Mouse (Mus musculus) limb, embryonic 12.5 days (tissue): ENCODE data around the gene Cd207. TPM values are rescaled to one million over a fixed set of nuclear protein-coding genes. Genes with fewer than 3 reads are reported as not detected.

Experiments
- ATAC-seq: fragments of 200-750 bp; cut with Nextera tagmentation; 2 replicates; pipeline ENCODE4 v1.8.0; 2017; ENCODE audit warnings: low read depth, moderate TSS enrichment; ENCODE audit not compliant: insufficient number of reproducible peaks, insufficient read depth, low FRiP score, low TSS enrichment
- H3K27ac ChIP-seq: fragments of 300-500 bp; sonication (generic); 2 replicates; pipeline ENCODE4 v1.5.1; 2016; ENCODE audit warnings: mild to moderate bottlenecking, moderate library complexity
- H3K27me3 ChIP-seq: fragments of 300-500 bp; sonication (generic); 2 replicates; pipeline ENCODE4 v1.6.1; 2016; ENCODE audit warnings: mild to moderate bottlenecking, moderate library complexity
- H3K36me3 ChIP-seq: fragments of 300-500 bp; sonication (generic); 2 replicates; pipeline ENCODE4 v1.6.1; 2016; ENCODE audit warnings: mild to moderate bottlenecking, moderate library complexity
- H3K4me1 ChIP-seq: fragments of 300-500 bp; sonication (generic); replicated peaks from 2 replicates; pipeline ENCODE4 v1.6.1; 2016
- H3K4me2 ChIP-seq: fragments of 300-500 bp; sonication (generic); 2 replicates; pipeline ENCODE4 v1.6.1; 2016; ENCODE audit warnings: mild to moderate bottlenecking, moderate library complexity
- H3K4me3 ChIP-seq: fragments of 300-500 bp; sonication (generic); replicated peaks from 2 replicates; pipeline ENCODE4 v1.5.1; 2016; ENCODE audit warnings: mild to moderate bottlenecking
- H3K9ac ChIP-seq: fragments of 300-500 bp; sonication (generic); replicated peaks from 2 replicates; pipeline ENCODE4 v1.6.1; 2016; ENCODE audit warnings: mild to moderate bottlenecking, moderate library complexity
- H3K9me3 ChIP-seq: fragments of 300-500 bp; sonication (generic); 2 replicates; pipeline ENCODE4 v1.6.1; 2016; ENCODE audit warnings: mild to moderate bottlenecking, moderate library complexity
- WGBS: fragments of 180-500 bp; shearing (Covaris S2); methylation state at CpG from one replicate; pipeline ENCODE4 v1.1.7; 2016; 5-methylcytosine and 5-hydroxymethylcytosine counted together
- polyA plus RNA-seq: library from polyadenylated mRNA; unstranded; fragments of >200 nt; fragmentation: Nextera tagmentation; extraction: Ambion mirVana; gene quantifications from 2 replicates; pipeline ENCODE4 v1.2.1, GENCODE M21; 2016

Gene Cd207
- polyA plus RNA-seq, 1 experiment from 2014 or later = not detected

- no peak overlapping the region for H3K4me3 ChIP-seq
- under 1% methylated on average over 7 of the region's 7 CpGs for WGBS
- H3K27ac ChIP-seq = no peak overlapping the region
- no peak overlapping the region for H3K4me2 ChIP-seq
- peaks cover 12% of the 10 kb centered on the region for H3K4me1 ChIP-seq
- peaks cover 96% of the 10 kb centered on the region for H3K27me3 ChIP-seq
- H3K9me3 ChIP-seq = no peaks in the 10 kb centered on the region
- no peaks in the 10 kb centered on the region for H3K36me3 ChIP-seq
- no peak for ATAC-seq
- no peak overlapping the region for H3K9ac ChIP-seq
Measured at GRCm38 (mm10) chr6:83696684-83697083, 19.0 kb upstream of the Cd207 start.

- no peak overlapping the region for H3K4me3 ChIP-seq
- peaks cover 96% of the 10 kb centered on the region for H3K27me3 ChIP-seq
- no peak overlapping the region for H3K27ac ChIP-seq
- no peak for ATAC-seq
- 5% methylated on average over 3 of the region's 3 CpGs for WGBS
- no peaks in the 10 kb centered on the region for H3K9me3 ChIP-seq
- no peaks in the 10 kb centered on the region for H3K36me3 ChIP-seq
- no peak overlapping the region for H3K9ac ChIP-seq
- peaks cover 12% of the 10 kb centered on the region for H3K4me1 ChIP-seq
- H3K4me2 ChIP-seq = no peak overlapping the region
Measured at GRCm38 (mm10) chr6:83695731-83696130, 18.1 kb upstream of the Cd207 start.

GRCm38 (mm10) chr6:83693835-83694234 lies 16.2 kb upstream of the Cd207 start:
- ATAC-seq = no peak
- 0 out of 2 replicates have a peak overlapping the region, but pooled peaks have one; percentile 10 for H3K4me3 ChIP-seq
- H3K4me2 ChIP-seq = 0 out of 2 replicates have a peak overlapping the region, but pooled peaks have one; percentile 13
- no peak overlapping the region for H3K27ac ChIP-seq
- no peaks in the 10 kb centered on the region for H3K36me3 ChIP-seq
- no peaks in the 10 kb centered on the region for H3K9me3 ChIP-seq
- H3K9ac ChIP-seq = no peak overlapping the region
- peaks cover 99% of the 10 kb centered on the region for H3K27me3 ChIP-seq
- WGBS = 1% methylated on average over 9 of the region's 9 CpGs
- peaks cover 12% of the 10 kb centered on the region for H3K4me1 ChIP-seq

GRCm38 (mm10) chr6:83692962-83693361 lies 15.3 kb upstream of the Cd207 start:
- no peak for ATAC-seq
- Histone ChIP-seq H3K4me2 (no peak overlapping the region), H3K36me3 (no peaks in the 10 kb centered on the region), H3K27me3 (peaks cover 95% of the 10 kb centered on the region), H3K27ac (no peak overlapping the region), H3K9me3 (no peaks in the 10 kb centered on the region), H3K9ac (no peak overlapping the region), H3K4me1 (peaks cover 11% of the 10 kb centered on the region), H3K4me3 (no peak overlapping the region)
- 3% methylated on average over 12 of the region's 12 CpGs for WGBS

GRCm38 (mm10) chr6:83690936-83691335 lies 13.3 kb upstream of the Cd207 start:
- ATAC-seq = no peak; the same call in 1 of the 2 replicates
- H3K4me3 ChIP-seq = no peak overlapping the region
- no peaks in the 10 kb centered on the region for H3K4me1 ChIP-seq

GRCm38 (mm10) chr6:83690277-83690676 lies 12.6 kb upstream of the Cd207 start:
- H3K9me3 ChIP-seq = no peaks in the 10 kb centered on the region
- 26% methylated on average over 5 of the region's 5 CpGs for WGBS
- no peaks in the 10 kb centered on the region for H3K36me3 ChIP-seq
- H3K9ac ChIP-seq = no peak overlapping the region
- H3K27ac ChIP-seq = no peak overlapping the region
- no peak overlapping the region for H3K4me2 ChIP-seq
- ATAC-seq = no peak
- peaks cover 90% of the 10 kb centered on the region for H3K27me3 ChIP-seq
- no peaks in the 10 kb centered on the region for H3K4me1 ChIP-seq
- no peak overlapping the region for H3K4me3 ChIP-seq

More at GRCm38 (mm10) chr6:83690936-83691335, 13.3 kb upstream of the Cd207 start:
- WGBS = 64% methylated on average over 2 of the region's 2 CpGs
- Histone ChIP-seq H3K27me3 (peaks cover 91% of the 10 kb centered on the region), H3K9me3 (no peaks in the 10 kb centered on the region), H3K9ac (no peak overlapping the region), H3K36me3 (no peaks in the 10 kb centered on the region), H3K27ac (no peak overlapping the region), H3K4me2 (no peak overlapping the region)

- H3K27me3 ChIP-seq = peaks cover 84% of the 10 kb centered on the region
- H3K27ac ChIP-seq = no peak overlapping the region
- no peak for ATAC-seq
- no peaks in the 10 kb centered on the region for H3K4me1 ChIP-seq
- H3K9me3 ChIP-seq = no peaks in the 10 kb centered on the region
- H3K36me3 ChIP-seq = no peaks in the 10 kb centered on the region
- no peak overlapping the region for H3K9ac ChIP-seq
- no peak overlapping the region for H3K4me2 ChIP-seq
- no peak overlapping the region for H3K4me3 ChIP-seq
- 81% methylated on average over 4 of the region's 4 CpGs for WGBS
Measured at GRCm38 (mm10) chr6:83689374-83689773, 11.7 kb upstream of the Cd207 start.

GRCm38 (mm10) chr6:83673395-83673794 lies 4.3 kb downstream of the Cd207 start:
- WGBS = 7% methylated on average over 4 of the region's 4 CpGs
- Histone ChIP-seq H3K27me3 (peaks cover 7% of the 10 kb centered on the region; the same call in 1 of the 2 replicates), H3K4me3 (no peak overlapping the region), H3K9ac (no peak overlapping the region), H3K4me1 (no peaks in the 10 kb centered on the region), H3K9me3 (no peaks in the 10 kb centered on the region), H3K36me3 (no peaks in the 10 kb centered on the region), H3K27ac (no peak overlapping the region), H3K4me2 (no peak overlapping the region)
- no peak for ATAC-seq

GRCm38 (mm10) chr6:83665009-83665408 lies 12.6 kb downstream of the Cd207 start:
- H3K9me3 ChIP-seq = no peaks in the 10 kb centered on the region
- H3K4me1 ChIP-seq = no peaks in the 10 kb centered on the region
- H3K36me3 ChIP-seq = no peaks in the 10 kb centered on the region
- H3K9ac ChIP-seq = no peak overlapping the region
- H3K4me3 ChIP-seq = no peak overlapping the region
- H3K27me3 ChIP-seq = no peaks in the 10 kb centered on the region
- ATAC-seq = no peak
- H3K27ac ChIP-seq = no peak overlapping the region
- whole genome bisulfite sequencing = 90% methylated on average over 2 of the region's 2 CpGs
- no peak overlapping the region for H3K4me2 ChIP-seq

- WGBS = 71% methylated on average over 4 of the region's 4 CpGs
- no peak for ATAC-seq
Measured at GRCm38 (mm10) chr6:83660821-83661220, 16.8 kb downstream of the Cd207 start.

GRCm38 (mm10) chr6:83656087-83656486 lies 21.6 kb downstream of the Cd207 start, which contains the start of gene Clec4f:
TSS of gene Clec4f (minus strand) at chr6:83656187.
- Histone ChIP-seq H3K27me3 (no peaks in the 10 kb centered on the region), H3K27ac (no peak within 1 kb of the TSS), H3K4me1 (peaks cover 4% of the 10 kb centered on the region), H3K9ac (no peak within 1 kb of the TSS), H3K4me2 (no peak within 1 kb of the TSS), H3K4me3 (no peak within 1 kb of the TSS), H3K36me3 (no peaks in the 10 kb centered on the region), H3K9me3 (no peaks in the 10 kb centered on the region)
- no peak for ATAC-seq
- 88% methylated on average over 2 of the region's 2 CpGs for WGBS

More at GRCm38 (mm10) chr6:83660821-83661220, 16.8 kb downstream of the Cd207 start:
- Histone ChIP-seq H3K27ac (no peak overlapping the region), H3K4me2 (no peak overlapping the region), H3K4me1 (no peaks in the 10 kb centered on the region), H3K9ac (no peak overlapping the region), H3K27me3 (no peaks in the 10 kb centered on the region), H3K4me3 (no peak overlapping the region), H3K36me3 (no peaks in the 10 kb centered on the region), H3K9me3 (no peaks in the 10 kb centered on the region)

- H3K4me3 ChIP-seq = no peak overlapping the region
- 84% methylated on average over 10 of the region's 10 CpGs for WGBS
- ATAC-seq = no peak
- no peak overlapping the region for H3K9ac ChIP-seq
- no peaks in the 10 kb centered on the region; the same call in 1 of the 2 replicates for H3K4me1 ChIP-seq
- no peaks in the 10 kb centered on the region for H3K9me3 ChIP-seq
- H3K4me2 ChIP-seq = no peak overlapping the region
- no peak overlapping the region for H3K27ac ChIP-seq
- no peaks in the 10 kb centered on the region for H3K36me3 ChIP-seq
- H3K27me3 ChIP-seq = peaks cover 10% of the 10 kb centered on the region
Measured at GRCm38 (mm10) chr6:83646715-83647114, 30.9 kb downstream of the Cd207 start.
